Mouse (Mus musculus): Measurements from ENCODE around the gene Slc38a4.

DNA sequence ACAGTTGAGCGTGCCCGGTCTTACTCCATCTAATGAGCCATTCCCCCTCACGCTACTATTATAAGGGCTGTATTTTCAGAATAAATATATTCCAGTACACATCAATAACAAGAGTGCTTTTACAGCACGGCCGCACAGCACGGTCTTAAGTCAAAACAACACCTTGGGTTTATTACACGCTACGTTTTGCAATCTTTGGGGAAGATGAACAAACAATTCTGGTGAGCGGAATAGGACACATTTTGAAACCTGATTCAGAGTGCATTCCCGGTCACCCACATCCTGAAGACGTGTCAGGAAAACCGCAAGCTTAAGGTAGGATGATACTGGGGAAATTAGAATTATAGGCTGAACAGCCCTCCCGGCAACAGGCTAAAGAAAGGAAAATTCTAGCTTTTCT, 11.8 kb downstream of the Slc38a4 start:
- TF ChIP-seq CTCF (IDR thresholded peaks at IDR 0.05; ENCODE audit: extremely low read depth, insufficient read length, insufficient replicate concordance, low read depth, low read length) (no peak), POLR2A (IDR thresholded peaks at IDR 0.05; ENCODE audit: low read depth, low read length) (no peak)
